Mouse (Mus musculus) spleen, postnatal 10 days (tissue): Measurements from ENCODE around the gene Fam196b.

Experiments used
- DNase-seq, 2 experiments: peaks; one replicate each; pipeline ENCODE4 v3.0.0; 2021 to 2022; ENCODE audit warnings: low spot score in 2 of 2

Fam196b gene

GRCm38 (mm10) chr11:34332344-34333031 is 17.9 kb downstream of the Fam196b start:
- no peak for DNase-seq

- DNase-seq = no peak
Observed at GRCm38 (mm10) chr11:34337907-34338306, 23.3 kb downstream of the Fam196b start.

DNA sequence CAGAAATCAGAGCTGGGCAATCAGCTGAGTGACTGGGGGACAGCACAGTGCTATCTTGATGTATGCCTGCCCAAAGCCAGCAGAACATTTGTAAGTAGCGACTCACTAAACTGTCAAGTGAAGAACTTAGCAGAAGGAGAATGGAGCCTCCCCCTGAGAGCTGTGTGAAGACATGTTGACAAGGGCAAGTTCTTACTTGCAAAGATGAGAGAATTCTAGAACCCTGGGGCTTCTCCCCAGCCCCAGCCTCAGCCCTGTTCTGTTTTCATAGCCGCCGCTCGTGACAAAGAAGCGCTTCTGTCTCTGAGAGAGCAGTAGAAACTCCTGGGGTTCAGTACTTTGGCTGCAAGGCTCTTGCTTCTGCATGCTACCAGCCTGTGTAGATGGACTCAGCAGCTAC is 25.1 kb downstream of the Fam196b start:
- no peak for DNase-seq

DNA sequence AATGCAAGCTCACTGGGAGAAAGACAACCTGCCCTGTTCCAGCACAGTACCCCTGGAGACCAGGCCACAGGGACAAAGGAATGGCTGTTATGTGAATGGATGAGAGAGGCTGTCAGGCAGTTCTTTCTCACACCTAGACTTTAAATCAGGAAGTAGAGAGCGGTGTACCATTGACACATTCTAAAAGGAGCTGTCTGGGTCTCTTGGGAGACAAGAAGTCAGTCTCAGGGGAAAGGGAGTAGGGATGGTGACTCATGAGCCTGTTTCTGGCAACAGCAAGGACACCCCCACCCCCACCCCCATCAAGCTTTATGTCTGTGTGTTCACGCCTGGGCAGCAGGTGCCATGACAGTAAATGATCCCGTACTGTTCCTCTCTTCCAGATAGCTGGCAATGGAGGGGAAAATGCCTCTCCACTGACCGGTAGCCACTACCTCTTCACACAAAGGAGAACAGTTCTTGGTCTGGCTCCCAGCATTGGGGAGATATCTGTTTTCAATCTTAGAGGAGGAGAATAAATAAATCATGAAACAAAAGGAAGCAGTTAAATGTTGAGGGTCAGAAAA is 29.2 kb downstream of the Fam196b start:
- DNase-seq = no peak

- DNase-seq = no peak
Observed at GRCm38 (mm10) chr11:34344310-34344709, 29.7 kb downstream of the Fam196b start.

GRCm38 (mm10) chr11:34348287-34348918 is 33.8 kb downstream of the Fam196b start:
- no peak for DNase-seq

GRCm38 (mm10) chr11:34349453-34350056 is 34.9 kb downstream of the Fam196b start:
- DNase-seq = no peak

DNA sequence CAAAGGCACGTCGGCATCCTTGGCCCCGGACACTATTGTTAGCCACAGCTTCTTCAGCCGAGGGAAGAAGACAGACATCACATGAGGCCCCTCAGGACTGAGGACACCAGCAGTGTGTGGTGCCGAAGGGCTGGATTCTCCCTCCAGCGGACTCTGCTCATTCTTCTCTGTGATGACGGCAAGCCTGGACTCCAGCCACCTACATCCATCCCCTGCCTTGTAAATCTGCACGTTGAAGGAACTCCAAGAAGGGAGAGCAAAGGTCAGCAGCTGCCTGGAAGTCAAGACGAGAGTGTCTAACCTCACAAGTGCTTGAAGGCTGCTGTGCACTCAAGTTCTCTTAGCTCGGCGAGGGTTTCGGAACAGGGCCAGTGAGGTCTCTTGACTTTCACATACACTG is 40.8 kb downstream of the Fam196b start:
- no peak for DNase-seq

- DNase-seq = no peak
Observed at GRCm38 (mm10) chr11:34356109-34356508, 41.5 kb downstream of the Fam196b start.

- DNase-seq = no peak
Observed at GRCm38 (mm10) chr11:34372224-34372623, 57.6 kb downstream of the Fam196b start.

- DNase-seq = no peak
Observed at GRCm38 (mm10) chr11:34375557-34375956, 60.9 kb downstream of the Fam196b start.

DNA sequence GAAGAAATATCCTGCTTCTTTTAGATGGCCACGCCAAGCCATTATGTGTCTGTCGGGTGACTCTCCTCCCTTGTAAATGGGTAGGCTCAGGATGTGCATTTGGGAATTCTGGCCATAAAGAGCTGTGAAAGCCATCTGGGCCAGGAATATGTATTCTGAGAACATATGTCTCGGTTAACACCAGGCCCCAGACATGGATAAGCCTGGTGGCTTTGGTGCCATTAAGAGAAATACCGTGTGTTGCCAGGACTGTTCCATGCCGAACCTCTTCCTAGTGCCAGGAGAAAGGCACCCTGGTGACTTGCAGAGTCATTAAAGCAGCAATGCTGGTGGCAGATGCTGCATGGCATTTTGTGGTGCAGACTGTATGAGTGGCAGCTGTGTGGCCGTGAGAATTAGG is 63.0 kb downstream of the Fam196b start:
- DNase-seq = no peak

GRCm38 (mm10) chr11:34383501-34383900 is 68.9 kb downstream of the Fam196b start:
- DNase-seq = no peak

DNA sequence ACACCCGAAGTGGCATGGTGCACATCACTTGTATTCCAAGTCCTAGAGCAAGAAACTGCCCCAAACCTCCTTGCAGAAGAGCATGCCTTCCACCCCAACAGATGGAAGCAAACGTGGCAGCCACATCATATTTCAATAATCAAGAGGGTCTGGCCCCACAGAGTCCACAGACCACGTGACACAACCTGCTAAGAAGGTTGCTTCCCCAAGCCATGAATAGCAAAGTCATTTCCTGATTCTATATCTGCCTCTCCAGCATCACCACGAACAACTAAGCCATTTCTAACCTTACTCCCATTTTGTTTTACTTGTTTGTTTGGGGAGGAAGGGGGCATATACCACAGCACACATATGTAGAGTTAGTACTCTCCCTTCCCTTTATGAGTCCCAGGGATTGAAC is 69.6 kb downstream of the Fam196b start:
- no peak for DNase-seq

GRCm38 (mm10) chr11:34385001-34385688 is 70.5 kb downstream of the Fam196b start:
- DNase-seq = no peak

DNA sequence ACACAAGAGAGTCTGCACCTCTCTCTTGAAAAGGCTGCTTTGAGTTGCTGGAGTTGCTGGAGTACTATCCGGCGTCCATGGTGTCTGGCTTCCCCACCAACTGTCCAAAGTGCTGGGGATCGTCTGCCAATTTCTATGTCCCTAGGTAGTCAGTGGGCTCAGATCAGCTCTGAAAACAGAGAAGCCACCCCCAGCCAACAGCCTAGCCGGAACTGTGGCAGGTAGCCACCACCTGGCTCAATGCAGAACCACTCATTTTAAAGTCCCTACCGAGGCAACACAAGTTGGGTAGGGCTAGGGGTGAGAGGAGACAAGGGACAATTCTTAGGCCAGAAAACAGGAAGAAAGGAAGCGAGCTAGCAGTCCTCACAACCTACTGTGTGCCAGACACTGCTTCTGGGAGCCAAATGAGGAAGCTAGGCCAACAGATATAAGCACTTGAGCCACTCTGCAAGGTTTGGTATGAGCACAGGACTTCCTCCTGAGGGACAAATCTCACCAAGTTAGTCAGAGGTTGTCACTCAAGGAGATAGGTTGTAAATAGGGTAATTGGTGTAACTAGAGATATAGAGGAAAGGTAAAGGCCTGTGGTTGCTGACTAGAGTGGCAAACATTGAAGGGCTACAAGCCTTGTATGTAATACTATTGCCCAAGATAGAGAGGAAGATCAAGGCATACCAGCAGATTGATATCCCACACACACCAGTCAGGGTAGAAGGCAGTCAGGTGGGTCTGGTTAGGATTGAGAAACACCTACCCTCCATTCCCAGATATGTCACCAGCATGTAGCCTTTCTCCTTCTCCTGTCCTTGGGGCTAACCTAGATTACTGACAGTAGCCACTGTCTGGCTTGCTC is 74.9 kb downstream of the Fam196b start:
- DNase-seq = no peak

GRCm38 (mm10) chr11:34392105-34392504 is 77.5 kb downstream of the Fam196b start:
- DNase-seq = no peak

DNA sequence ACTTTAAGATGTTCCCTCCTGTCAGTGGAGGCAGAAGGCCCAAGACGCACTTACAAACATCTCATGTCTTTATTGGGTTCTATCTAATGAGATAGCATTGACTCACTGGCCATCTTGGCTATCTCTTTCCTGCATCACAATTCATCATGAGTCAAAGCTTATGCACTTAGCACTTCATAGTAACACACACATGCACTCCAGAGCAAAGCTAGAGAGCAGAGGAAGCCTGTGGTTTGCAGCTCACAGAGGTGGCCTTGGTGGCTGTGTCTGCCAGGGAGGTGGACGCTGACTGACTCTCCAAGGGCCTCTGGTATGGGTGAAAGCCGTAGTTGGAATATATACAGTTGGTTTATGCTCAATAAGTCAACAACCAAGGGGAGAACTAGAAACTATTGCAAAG is 81.2 kb downstream of the Fam196b start:
- no peak for DNase-seq

DNA sequence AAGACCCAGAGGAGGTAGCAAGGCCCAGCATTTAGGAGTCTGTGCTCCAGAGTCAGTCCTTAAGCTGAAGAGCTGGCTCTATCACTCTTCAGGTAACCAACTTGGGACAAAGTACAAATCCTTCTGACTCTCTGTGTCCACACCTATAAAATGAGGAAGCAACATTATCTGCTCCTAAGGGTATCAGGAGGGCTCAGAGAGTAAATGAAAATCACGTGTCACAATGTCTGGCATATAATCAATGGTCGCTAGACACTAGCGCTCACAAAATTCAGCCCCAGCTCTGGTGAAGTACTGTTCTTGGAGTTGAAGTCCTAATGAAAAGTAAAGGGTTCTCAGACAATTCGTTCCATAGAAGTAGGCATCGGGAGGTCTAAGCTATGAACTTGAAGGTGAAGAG is 83.0 kb downstream of the Fam196b start:
- DNase-seq = no peak

- no peak for DNase-seq
Observed at GRCm38 (mm10) chr11:34398555-34398954, 83.9 kb downstream of the Fam196b start.

- DNase-seq = no peak
Observed at GRCm38 (mm10) chr11:34401343-34401742, 86.7 kb downstream of the Fam196b start.
